Mouse (Mus musculus): ENCODE results near the gene Col9a2. TPM values are rescaled to one million over a fixed set of nuclear protein-coding genes. Genes with fewer than 3 reads are reported as not detected.

Col9a2 gene
- polyA plus RNA-seq, 1 experiment from 2014 or later: 97.9 TPM

DNA sequence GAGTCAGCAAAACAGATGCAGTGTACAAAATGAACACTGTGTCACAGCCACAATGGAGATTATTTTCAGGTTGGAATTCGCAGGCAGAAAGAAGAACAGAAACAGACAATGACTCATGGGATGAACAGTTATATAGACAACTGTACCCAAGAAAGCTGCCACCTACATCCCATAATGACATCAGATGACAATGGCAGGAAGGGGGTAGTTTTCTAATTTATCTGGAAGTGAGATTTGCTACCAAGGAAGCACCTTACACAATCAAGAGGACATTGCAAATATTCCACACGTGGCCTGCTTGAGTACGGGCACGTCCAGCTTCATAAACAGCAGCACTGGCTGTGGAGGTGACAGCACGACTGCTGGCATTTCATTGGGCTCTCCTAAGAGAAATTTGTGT is 30.0 kb upstream of the Col9a2 start:
- Histone ChIP-seq H3K4me2 (replicated peaks) (no peak overlapping the region), H3K27ac (replicated peaks) (no peak overlapping the region), H3K9me3 (replicated peaks) (no peaks in the 10 kb centered on the region), H3K36me3 (no peaks in the 10 kb centered on the region), H3K4me1 (no peaks in the 10 kb centered on the region), H3K4me3 (replicated peaks) (no peak overlapping the region), H3K27me3 (no peaks in the 10 kb centered on the region), H3K9ac (no peak overlapping the region)
- WGBS: 82% methylated on average over 5 of the region's 5 CpGs
- ATAC-seq (ENCODE audit: insufficient number of reproducible peaks, low FRiP score, low TSS enrichment, low read depth): no peak

- H3K9ac ChIP-seq: no peak overlapping the region
- no peak for ATAC-seq (ENCODE audit: insufficient number of reproducible peaks, low FRiP score, low TSS enrichment, low read depth)
- H3K4me2 ChIP-seq (replicated peaks): no peak overlapping the region
- no peaks in the 10 kb centered on the region for H3K36me3 ChIP-seq
- no peaks in the 10 kb centered on the region for H3K9me3 ChIP-seq (replicated peaks)
- H3K4me3 ChIP-seq (replicated peaks): no peak overlapping the region
- no peak overlapping the region for H3K27ac ChIP-seq (replicated peaks)
- H3K27me3 ChIP-seq: no peaks in the 10 kb centered on the region
- H3K4me1 ChIP-seq: peaks cover 3% of the 10 kb centered on the region
- 79% methylated on average over 11 of the region's 11 CpGs for WGBS
Observed at GRCm38 (mm10) chr4:121010770-121011549, 28.2 kb upstream of the Col9a2 start.

DNA sequence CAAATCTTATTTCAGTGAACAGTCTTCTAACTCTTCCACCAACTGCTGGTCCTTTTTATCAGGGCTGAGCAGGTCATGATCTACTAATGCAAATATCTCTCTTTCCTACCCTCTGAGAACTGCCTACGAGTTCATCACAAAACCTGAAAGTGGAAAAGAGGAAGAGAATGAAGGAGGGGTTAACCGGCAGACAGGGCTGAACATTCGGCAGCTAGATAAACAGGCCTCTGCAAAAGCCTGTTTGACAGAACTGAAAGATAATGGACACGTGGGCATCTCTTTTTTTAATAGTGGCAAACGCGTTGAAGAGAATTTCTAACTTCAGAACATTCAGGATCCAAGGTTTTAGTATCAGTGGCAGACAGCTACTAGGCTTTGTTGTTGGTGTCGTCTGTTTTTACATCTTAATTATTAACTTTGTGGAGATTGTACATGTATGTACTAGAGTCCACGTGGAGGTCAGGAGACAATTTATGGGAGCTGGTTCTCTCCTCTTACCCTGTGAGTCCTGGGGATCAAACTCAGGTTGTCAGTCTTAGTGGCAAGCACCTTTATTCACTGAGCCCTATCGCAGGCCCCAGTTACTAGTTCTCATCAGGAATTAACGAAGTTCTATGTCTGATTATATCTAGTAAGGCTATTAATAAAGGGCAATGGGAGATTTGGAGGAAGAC is 24.5 kb upstream of the Col9a2 start:
- Histone ChIP-seq H3K27me3 (no peaks in the 10 kb centered on the region), H3K9me3 (replicated peaks) (no peaks in the 10 kb centered on the region), H3K9ac (no peak overlapping the region), H3K27ac (replicated peaks) (no peak overlapping the region), H3K4me2 (replicated peaks) (peak overlapping the region; percentile 87; the same call in 1 of the 2 replicates), H3K4me3 (replicated peaks) (no peak overlapping the region), H3K36me3 (no peaks in the 10 kb centered on the region), H3K4me1 (peaks cover 13% of the 10 kb centered on the region)
- ATAC-seq (ENCODE audit: insufficient number of reproducible peaks, low FRiP score, low TSS enrichment, low read depth): no peak
- WGBS: 76% methylated on average over 10 of the region's 10 CpGs

DNA sequence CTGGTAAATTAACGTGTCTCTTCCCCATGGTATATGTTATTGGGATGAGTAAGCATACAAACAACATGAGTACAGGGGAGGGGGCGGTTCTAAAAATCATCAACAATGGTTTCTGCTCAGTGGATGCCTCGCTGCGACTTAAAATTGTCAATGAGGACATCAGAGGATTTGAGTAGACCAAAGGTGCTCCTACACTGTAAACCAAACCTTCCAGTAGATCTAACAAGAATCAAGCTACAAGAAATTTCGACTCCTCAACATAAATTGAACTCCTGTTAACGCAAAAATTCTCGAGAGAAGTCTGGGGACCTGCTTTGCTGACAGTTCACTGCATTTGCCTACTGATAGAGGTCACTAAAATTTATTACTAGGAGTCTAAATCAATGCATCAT is 23.9 kb upstream of the Col9a2 start:
- no peaks in the 10 kb centered on the region for H3K36me3 ChIP-seq
- H3K4me3 ChIP-seq (replicated peaks): no peak overlapping the region
- ATAC-seq (ENCODE audit: insufficient number of reproducible peaks, low FRiP score, low TSS enrichment, low read depth): no peak
- peaks cover 13% of the 10 kb centered on the region for H3K4me1 ChIP-seq
- no peak overlapping the region for H3K9ac ChIP-seq
- H3K4me2 ChIP-seq (replicated peaks): peak overlapping the region; percentile 87; the same call in 1 of the 2 replicates
- no peaks in the 10 kb centered on the region for H3K27me3 ChIP-seq
- H3K9me3 ChIP-seq (replicated peaks): no peaks in the 10 kb centered on the region
- H3K27ac ChIP-seq (replicated peaks): no peak overlapping the region
- WGBS: 81% methylated on average over 7 of the region's 7 CpGs

- Histone ChIP-seq H3K9ac (peak overlapping the region; percentile 58), H3K4me2 (replicated peaks) (peak overlapping the region; percentile 87), H3K9me3 (replicated peaks) (no peaks in the 10 kb centered on the region), H3K4me3 (replicated peaks) (peak overlapping the region; percentile 84), H3K36me3 (no peaks in the 10 kb centered on the region), H3K27me3 (no peaks in the 10 kb centered on the region), H3K27ac (replicated peaks) (peak overlapping the region; percentile 65; the same call in 1 of the 2 replicates), H3K4me1 (peaks cover 13% of the 10 kb centered on the region)
- peak; percentile 25; the same call in 1 of the 2 replicates for ATAC-seq (ENCODE audit: insufficient number of reproducible peaks, low FRiP score, low TSS enrichment, low read depth)
- WGBS: 6% methylated on average over 40 of the region's 40 CpGs
Observed at GRCm38 (mm10) chr4:121016021-121016898, 22.9 kb upstream of the Col9a2 start.

DNA sequence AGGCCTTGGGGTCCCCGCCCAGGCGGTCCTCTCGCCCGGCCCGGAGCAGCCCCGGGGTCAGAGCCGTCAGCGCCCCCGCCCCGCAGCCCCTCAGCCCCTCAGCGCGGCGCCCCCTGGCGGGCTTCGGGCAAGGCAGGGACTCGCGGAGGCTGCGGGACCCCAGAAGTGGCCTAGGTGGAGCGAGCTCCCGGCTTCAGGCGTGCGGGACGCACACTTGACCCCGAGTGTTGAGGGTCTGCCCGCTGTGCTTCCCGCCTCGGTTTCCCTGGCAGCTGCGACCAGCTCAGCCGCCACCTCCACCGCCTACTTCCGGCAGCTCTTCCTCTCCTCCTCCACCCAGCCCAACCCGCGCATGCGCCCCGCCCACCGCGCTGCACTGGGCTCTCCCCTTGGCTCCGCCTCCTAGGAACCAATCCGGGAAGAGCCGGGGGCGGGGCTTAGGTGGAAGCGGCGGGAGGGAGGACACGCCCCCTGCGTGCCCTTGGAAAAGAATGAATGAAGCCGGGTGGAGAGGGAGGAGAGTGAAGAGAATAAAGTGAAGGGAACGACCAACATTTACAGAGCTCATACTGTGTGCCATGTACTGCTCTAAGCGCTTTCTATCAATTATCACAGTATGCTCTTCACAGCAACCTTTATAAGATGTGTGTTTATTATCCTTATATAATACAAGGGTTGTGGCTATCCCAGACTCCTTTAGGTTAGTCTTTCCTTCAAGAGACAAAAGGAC is 22.1 kb upstream of the Col9a2 start, which contains the start of gene Smap2:
Smap2 (minus strand) TSS at position 320 of the 730 bp plus-strand sequence.
- Histone ChIP-seq H3K27ac (replicated peaks) (peak within 1 kb of the TSS; percentile 65), H3K4me1 (peaks cover 13% of the 10 kb centered on the region)
- under 1% methylated on average over 28 of the region's 48 CpGs for WGBS

DNA sequence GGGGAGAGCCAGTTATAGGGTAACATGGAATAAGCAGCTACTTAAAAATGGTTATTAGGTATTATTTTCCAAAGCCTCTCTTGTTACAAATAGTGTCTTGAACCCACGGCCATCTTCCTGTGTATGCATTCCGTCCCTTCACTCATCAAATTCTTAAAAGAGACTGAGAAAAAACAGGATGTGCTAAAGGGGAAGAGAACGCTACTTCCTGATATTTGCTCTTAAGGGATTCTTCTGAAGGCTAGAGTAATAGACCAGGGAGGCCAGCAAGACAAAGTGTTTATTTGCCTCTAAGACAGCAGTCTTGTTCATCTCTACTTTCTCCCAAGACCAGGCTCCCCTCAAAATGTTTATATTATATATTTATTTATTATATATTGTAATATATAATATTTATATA is 20.9 kb upstream of the Col9a2 start:
- H3K4me3 ChIP-seq (replicated peaks): no peak overlapping the region
- H3K9me3 ChIP-seq (replicated peaks): no peaks in the 10 kb centered on the region
- H3K4me1 ChIP-seq: peaks cover 13% of the 10 kb centered on the region
- H3K9ac ChIP-seq: no peak overlapping the region
- no peak overlapping the region for H3K4me2 ChIP-seq (replicated peaks)
- no peak overlapping the region for H3K27ac ChIP-seq (replicated peaks)
- no peak for ATAC-seq (ENCODE audit: insufficient number of reproducible peaks, low FRiP score, low TSS enrichment, low read depth)
- WGBS: 87% methylated on average over 3 of the region's 3 CpGs
- H3K36me3 ChIP-seq: no peaks in the 10 kb centered on the region
- H3K27me3 ChIP-seq: no peaks in the 10 kb centered on the region

More for the DNA sequence above, 22.1 kb upstream of the Col9a2 start, which contains the start of gene Smap2:
- Histone ChIP-seq H3K27me3 (no peaks in the 10 kb centered on the region), H3K4me3 (replicated peaks) (peak within 1 kb of the TSS; percentile 84), H3K9ac (peak within 1 kb of the TSS; percentile 58), H3K9me3 (replicated peaks) (no peaks in the 10 kb centered on the region), H3K4me2 (replicated peaks) (peak within 1 kb of the TSS; percentile 87), H3K36me3 (no peaks in the 10 kb centered on the region)
- peak; percentile 97 for ATAC-seq (ENCODE audit: insufficient number of reproducible peaks, low FRiP score, low TSS enrichment, low read depth)

GRCm38 (mm10) chr4:121020040-121020790 is 19.0 kb upstream of the Col9a2 start:
- Histone ChIP-seq H3K4me3 (replicated peaks) (no peak overlapping the region), H3K9ac (no peak overlapping the region), H3K36me3 (no peaks in the 10 kb centered on the region), H3K4me1 (peaks cover 13% of the 10 kb centered on the region), H3K9me3 (replicated peaks) (no peaks in the 10 kb centered on the region), H3K4me2 (replicated peaks) (no peak overlapping the region), H3K27me3 (no peaks in the 10 kb centered on the region), H3K27ac (replicated peaks) (no peak overlapping the region)
- ATAC-seq (ENCODE audit: insufficient number of reproducible peaks, low FRiP score, low TSS enrichment, low read depth): no peak
- WGBS: 62% methylated on average over 10 of the region's 10 CpGs

DNA sequence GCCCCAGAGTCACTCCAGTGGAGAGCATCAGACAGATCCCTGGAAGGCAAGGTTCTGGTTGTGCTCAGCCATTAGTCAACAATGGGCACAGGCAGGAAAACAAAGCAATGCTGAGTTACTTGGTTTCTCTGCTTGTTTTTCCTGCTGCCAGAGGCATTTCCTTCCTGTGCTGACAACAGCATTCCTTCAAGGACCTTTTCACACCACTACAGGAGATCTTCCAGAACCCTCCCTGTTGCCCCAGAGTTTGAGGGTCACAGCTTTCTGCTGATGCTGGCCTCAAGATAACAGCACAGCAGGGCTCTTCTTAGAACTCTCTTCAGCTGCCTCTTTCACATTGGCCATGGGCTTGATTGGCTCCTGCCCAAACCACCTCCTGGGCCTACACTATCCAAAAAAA is 17.3 kb upstream of the Col9a2 start:
- peaks cover 5% of the 10 kb centered on the region; the same call in 1 of the 2 replicates for H3K4me1 ChIP-seq
- no peak overlapping the region for H3K4me2 ChIP-seq (replicated peaks)
- no peaks in the 10 kb centered on the region for H3K36me3 ChIP-seq
- no peak for ATAC-seq (ENCODE audit: insufficient number of reproducible peaks, low FRiP score, low TSS enrichment, low read depth)
- H3K27ac ChIP-seq (replicated peaks): no peak overlapping the region
- no peaks in the 10 kb centered on the region for H3K27me3 ChIP-seq
- no peak overlapping the region for H3K4me3 ChIP-seq (replicated peaks)
- no peaks in the 10 kb centered on the region for H3K9me3 ChIP-seq (replicated peaks)
- H3K9ac ChIP-seq: no peak overlapping the region

GRCm38 (mm10) chr4:121023464-121023863 is 15.7 kb upstream of the Col9a2 start:
- Histone ChIP-seq H3K4me1 (no peaks in the 10 kb centered on the region), H3K36me3 (no peaks in the 10 kb centered on the region), H3K27ac (replicated peaks) (no peak overlapping the region), H3K9ac (no peak overlapping the region), H3K27me3 (no peaks in the 10 kb centered on the region), H3K9me3 (replicated peaks) (no peaks in the 10 kb centered on the region), H3K4me2 (replicated peaks) (no peak overlapping the region), H3K4me3 (replicated peaks) (no peak overlapping the region)
- no peak for ATAC-seq (ENCODE audit: insufficient number of reproducible peaks, low FRiP score, low TSS enrichment, low read depth)
- 80% methylated on average over 7 of the region's 7 CpGs for WGBS

Data from embryonic facial prominence, embryonic 15.5 days (tissue).